Mouse (Mus musculus): Measurements from ENCODE around the gene Tas2r136.

Gene Tas2r136

DNA sequence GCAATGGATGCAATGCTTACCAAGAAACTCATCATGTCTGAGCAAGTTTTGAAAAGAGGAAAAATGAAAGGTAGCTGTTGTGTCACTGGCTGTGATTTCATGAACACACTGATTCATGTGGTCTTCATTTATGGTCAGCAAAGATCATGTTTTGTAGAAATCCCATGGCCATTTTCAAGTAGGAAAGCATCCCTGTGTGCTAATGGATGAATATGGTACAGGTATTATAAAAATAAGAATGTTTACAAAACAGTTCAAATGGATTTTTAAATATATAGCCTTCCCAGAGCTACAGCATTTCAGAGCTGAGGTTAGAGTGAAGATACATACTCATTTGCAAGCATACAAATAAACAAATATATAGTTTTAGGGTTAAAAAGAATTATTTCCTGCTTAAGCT, at the start of gene Tas2r136:
Gene Tas2r136 (minus strand): TSS at position 101 of the 400 bp plus-strand sequence.
- in situ Hi-C loops (cut with MboI, MseI): no loop called here

- in situ Hi-C loops (cut with MboI, MseI): no loop called here
Observed at GRCm38 (mm10) chr6:132802518-132802917, 24.6 kb upstream of the Tas2r136 start, which contains the start of gene Tas2r117. TSS of gene Tas2r117 (plus strand) at chr6:132802818.

GRCm38 (mm10) chr6:132795393-132795792, 17.4 kb upstream of the Tas2r136 start:
- in situ Hi-C loops (cut with MboI, MseI): no loop called here

DNA sequence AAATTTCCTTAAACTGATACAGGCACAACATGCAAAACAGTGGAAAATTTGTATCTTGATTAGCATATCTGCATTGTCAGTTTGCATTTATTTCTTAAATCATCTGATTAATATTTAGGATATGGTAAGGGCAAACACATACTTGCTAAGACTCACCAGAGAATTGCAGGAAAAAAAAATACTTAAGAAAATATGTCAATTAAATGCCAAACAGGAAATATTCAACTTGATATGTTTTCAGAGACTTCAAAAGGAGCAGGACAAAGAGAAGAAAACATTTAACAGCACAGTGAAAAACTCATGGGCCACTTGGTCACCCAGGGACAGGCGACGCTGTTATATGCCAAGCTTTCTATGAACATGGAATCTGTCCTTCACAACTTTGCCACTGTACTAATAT, 16.1 kb downstream of the Tas2r136 start, which contains the start of gene Tas2r102:
Gene Tas2r102 (plus strand): TSS at position 301 of the 400 bp plus-strand sequence.
- in situ Hi-C loops (cut with MboI, MseI): no loop called here

- in situ Hi-C loops (cut with MboI, MseI): no loop called here
Observed at GRCm38 (mm10) chr6:132754430-132754829, 23.5 kb downstream of the Tas2r136 start, which contains the start of gene Tas2r124. TSS of gene Tas2r124 (plus strand) at chr6:132754730.

DNA sequence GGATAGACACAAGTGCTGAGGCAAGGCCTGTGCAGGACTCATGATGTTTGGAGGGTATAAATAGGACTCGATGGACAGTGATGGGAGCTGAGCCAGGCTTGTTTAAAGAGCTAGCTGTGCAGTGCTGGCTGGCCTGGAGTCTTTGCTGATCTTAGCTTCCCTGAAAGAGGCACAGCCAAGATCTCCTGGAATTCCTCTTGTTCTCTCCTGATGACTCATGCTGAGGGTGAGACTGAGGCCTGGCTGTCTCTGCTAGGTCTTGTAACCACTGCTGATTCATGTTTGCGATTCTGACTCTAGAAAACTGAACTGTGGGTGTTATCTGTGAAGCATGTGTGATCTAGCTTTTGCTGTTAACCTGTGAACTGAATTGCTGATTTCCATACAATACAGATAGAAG, 27.8 kb downstream of the Tas2r136 start:
- in situ Hi-C loops (cut with MboI, MseI): no loop called here

DNA sequence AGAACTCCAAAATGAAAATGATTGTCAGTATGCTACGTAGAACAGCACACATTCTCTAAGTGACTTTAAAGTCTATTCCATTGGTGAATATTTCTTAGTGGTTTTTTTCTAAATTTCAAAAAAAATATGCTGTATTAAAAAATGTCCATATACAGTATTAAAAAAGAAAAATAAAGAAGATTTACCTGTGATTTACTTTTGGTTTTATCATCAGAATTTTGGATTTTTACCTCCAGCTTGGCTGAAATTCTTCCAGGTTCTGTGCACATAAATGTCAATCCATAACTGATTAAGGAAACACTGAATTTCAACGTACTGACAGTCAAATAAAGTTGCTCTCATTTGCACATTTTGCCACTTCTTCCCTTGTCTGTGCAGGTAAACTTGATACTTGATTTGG, 40.0 kb downstream of the Tas2r136 start, which contains the start of gene Tas2r115:
Gene Tas2r115 (minus strand): TSS at position 101 of the 400 bp plus-strand sequence.
- in situ Hi-C loops (cut with MboI, MseI): loop anchor here (10.0 kb wide), 1 partner anchor 833 kb away; no protein-coding TSS in a partner anchor
